ENCODE assay signal across 9 mouse cellular contexts in genomic region chr11:97695712-97696401, GRCm38 (mm10). TPM values are rescaled to one million over a fixed set of nuclear protein-coding genes. Genes with fewer than 3 reads are reported as not detected.
DNase-seq lines count a peak whose midpoint lies in the region; ATAC-seq lines count a peak whose summit lies in the region.
"Had no signal": no experiment of that assay in that cellular context is flagged by ENCODE, and none has a peak within 500 bp of the region (broad histone marks: within the 10 kb centered on the region; RNA-seq: fewer than 3 reads in every experiment).

No protein-coding gene starts in this region.

- no peak for DNase-seq in heart, postnatal 25 days (ENCODE audit: low spot score)
- peak; percentile 60 for DNase-seq in ES-CJ7 (ENCODE audit: low read depth, low spot score)
- DNase-seq in embryo, embryonic 11 days: no peak
- no peak for DNase-seq in adrenal gland, adult 2 months
- no peak for DNase-seq in Muller cell, postnatal 12 days (ENCODE audit: inconsistent ontology term)
- DNase-seq: gastrocnemius, postnatal 36 days had no signal

- intact Hi-C loops in heart, postnatal 25 days (cut with DNase I): no loop called here

- H3K9me3 ChIP-seq in heart, embryonic 14.5 days (ENCODE audit: control insufficient read depth, low read length): no peaks in the 10 kb centered on the region
- no peaks in the 10 kb centered on the region for H3K9me3 ChIP-seq in forebrain, embryonic 12.5 days
- H3K9me3 ChIP-seq in limb, embryonic 13.5 days: no peaks in the 10 kb centered on the region

- peaks cover 29 to 44% of the 10 kb centered on the region in 2 experiments for H3K4me1 ChIP-seq in heart, embryonic 14.5 days (ENCODE audit: control insufficient read depth in 2 of 2, insufficient read depth in 2 of 2, low read length in 2 of 2)
- peaks cover 51% of the 10 kb centered on the region for H3K4me1 ChIP-seq in forebrain, embryonic 12.5 days
- H3K4me1 ChIP-seq in limb, embryonic 13.5 days: peaks cover 53% of the 10 kb centered on the region

- no peak overlapping the region for H3K4me3 ChIP-seq in heart, embryonic 14.5 days (ENCODE audit: control insufficient read depth in 1 of 2, insufficient read depth in 1 of 2, low read depth in 1 of 2, low read length in 2 of 2)
- peak overlapping the region; percentile 26 for H3K4me3 ChIP-seq in forebrain, embryonic 12.5 days (replicated peaks)
- peak overlapping the region; percentile 5 for H3K4me3 ChIP-seq in limb, embryonic 13.5 days

- H3K4me2 ChIP-seq in heart, embryonic 14.5 days (ENCODE audit: low read length): peak overlapping the region; percentile 31
- H3K4me2 ChIP-seq in forebrain, embryonic 12.5 days: peak overlapping the region; percentile 84
- H3K4me2 ChIP-seq in limb, embryonic 13.5 days (replicated peaks): peak overlapping the region; percentile 90

- peak overlapping the region; percentile 56 for H3K9ac ChIP-seq in heart, embryonic 14.5 days (ENCODE audit: low read length)
- peak overlapping the region; percentile 48 for H3K9ac ChIP-seq in forebrain, embryonic 12.5 days
- H3K9ac ChIP-seq in limb, embryonic 13.5 days: peak overlapping the region; percentile 36; the same call in 1 of the 2 replicates

- H3K27ac ChIP-seq in heart, embryonic 14.5 days (replicated peaks in 1 of 2; ENCODE audit: control insufficient read depth in 1 of 2, insufficient read depth in 1 of 2, low read depth in 2 of 2, low read length in 2 of 2): peak overlapping the region; percentile 59 to 61
- peak overlapping the region; percentile 89 for H3K27ac ChIP-seq in forebrain, embryonic 12.5 days
- peak overlapping the region; percentile 22; the same call in 1 of the 2 replicates for H3K27ac ChIP-seq in limb, embryonic 13.5 days

- ATAC-seq in heart, embryonic 14.5 days (ENCODE audit: insufficient number of reproducible peaks, insufficient read depth, low FRiP score, low read depth): no peak
- no peak for ATAC-seq in forebrain, embryonic 12.5 days (ENCODE audit: low FRiP score)
- ATAC-seq in limb, embryonic 13.5 days (ENCODE audit: low FRiP score, low read depth): no peak

- peaks cover 25% of the 10 kb centered on the region for H3K36me3 ChIP-seq in heart, embryonic 14.5 days (ENCODE audit: control insufficient read depth, insufficient read depth, low read length)
- peaks cover 28% of the 10 kb centered on the region for H3K36me3 ChIP-seq in forebrain, embryonic 12.5 days (replicated peaks)
- peaks cover 33% of the 10 kb centered on the region for H3K36me3 ChIP-seq in limb, embryonic 13.5 days

- 55% methylated on average over 9 of the region's 9 CpGs for WGBS in heart, embryonic 14.5 days
- 15% methylated on average over 9 of the region's 9 CpGs for WGBS in forebrain, embryonic 12.5 days
- 44% methylated on average over 9 of the region's 9 CpGs for WGBS in limb, embryonic 13.5 days

- H3K27me3 ChIP-seq in heart, embryonic 14.5 days (ENCODE audit: control insufficient read depth, insufficient read depth, low read length): no peaks in the 10 kb centered on the region
- H3K27me3 ChIP-seq in forebrain, embryonic 12.5 days: no peaks in the 10 kb centered on the region
- no peaks in the 10 kb centered on the region for H3K27me3 ChIP-seq in limb, embryonic 13.5 days

RNA-seq across cellular contexts. Expression of gene Pcgf2, which starts 4.4 kb away (rescaled TPM):
- polyA plus RNA-seq in heart, embryonic 14.5 days (2014; fragmentation: Nextera tagmentation; extraction: Ambion mirVana): 12.5 and 14.5 TPM in 2 replicates
- 1 to 10 TPM; 6.2 to 6.4 TPM for total RNA-seq in heart, postnatal 25 days (2021)
- 24.2 TPM in 2 replicates for polyA plus RNA-seq in forebrain, embryonic 12.5 days (2016; fragmentation: Nextera tagmentation; extraction: Ambion mirVana)
- 20.7 and 21.3 TPM in 2 replicates for polyA plus RNA-seq in limb, embryonic 13.5 days (2015; fragmentation: Nextera tagmentation; extraction: Ambion mirVana)
- total RNA-seq in adrenal gland, adult 2 months (2021): 10 to 100 TPM; 19.8 to 26.1 TPM
- 89.5 and 107 TPM in 2 replicates for polyA plus RNA-seq in adrenal gland, adult 2 months (2012; rRNA removed)

RNA-seq across cellular contexts. Expression of gene Psmb3, which starts 7.3 kb away (rescaled TPM):
- 430 and 441 TPM in 2 replicates for polyA plus RNA-seq in heart, embryonic 14.5 days (2014; fragmentation: Nextera tagmentation; extraction: Ambion mirVana)
- 100 to 1,000 TPM; 150 to 151 TPM for total RNA-seq in heart, postnatal 25 days (2021)
- 457 TPM in 2 replicates for polyA plus RNA-seq in forebrain, embryonic 12.5 days (2016; fragmentation: Nextera tagmentation; extraction: Ambion mirVana)
- polyA plus RNA-seq in limb, embryonic 13.5 days (2015; fragmentation: Nextera tagmentation; extraction: Ambion mirVana): 490 and 497 TPM in 2 replicates
- total RNA-seq in adrenal gland, adult 2 months (2021): 100 to 1,000 TPM; 224 to 239 TPM
- polyA plus RNA-seq in adrenal gland, adult 2 months (2012; rRNA removed): 247 and 261 TPM in 2 replicates

RNA-seq across cellular contexts. Expression of gene Cisd3, which starts 10.2 kb away (rescaled TPM):
- polyA plus RNA-seq in heart, embryonic 14.5 days (2014; fragmentation: Nextera tagmentation; extraction: Ambion mirVana): 52.6 and 63.2 TPM in 2 replicates
- 100 to 1,000 TPM; 145 to 155 TPM for total RNA-seq in heart, postnatal 25 days (2021)
- 13.2 and 14.9 TPM in 2 replicates for polyA plus RNA-seq in forebrain, embryonic 12.5 days (2016; fragmentation: Nextera tagmentation; extraction: Ambion mirVana)
- polyA plus RNA-seq in limb, embryonic 13.5 days (2015; fragmentation: Nextera tagmentation; extraction: Ambion mirVana): 11.2 and 13.5 TPM in 2 replicates
- 100 to 1,000 TPM; 183 to 265 TPM for total RNA-seq in adrenal gland, adult 2 months (2021)
- 61.6 and 66.4 TPM in 2 replicates for polyA plus RNA-seq in adrenal gland, adult 2 months (2012; rRNA removed)

RNA-seq across cellular contexts. Expression of gene Mllt6, which starts 32.6 kb away (rescaled TPM):
- 3.2 and 3.3 TPM in 2 replicates for polyA plus RNA-seq in heart, embryonic 14.5 days (2014; fragmentation: Nextera tagmentation; extraction: Ambion mirVana)
- total RNA-seq in heart, postnatal 25 days (2021): 10 to 100 TPM; 59.8 to 63.3 TPM
- polyA plus RNA-seq in forebrain, embryonic 12.5 days (2016; fragmentation: Nextera tagmentation; extraction: Ambion mirVana): 3.3 and 3.7 TPM in 2 replicates
- 2.9 and 3.3 TPM in 2 replicates for polyA plus RNA-seq in limb, embryonic 13.5 days (2015; fragmentation: Nextera tagmentation; extraction: Ambion mirVana)
- 10 to 100 TPM; 30.6 to 51.2 TPM for total RNA-seq in adrenal gland, adult 2 months (2021)
- 73.0 and 85.8 TPM in 2 replicates for polyA plus RNA-seq in adrenal gland, adult 2 months (2012; rRNA removed)

RNA-seq across cellular contexts. Expression of gene Pip4k2b, which starts 48.6 kb away (rescaled TPM):
- polyA plus RNA-seq in heart, embryonic 14.5 days (2014; fragmentation: Nextera tagmentation; extraction: Ambion mirVana): 0.80 and 1.1 TPM in 2 replicates
- total RNA-seq in heart, postnatal 25 days (2021): 10 to 100 TPM; 20.2 to 21.1 TPM
- polyA plus RNA-seq in forebrain, embryonic 12.5 days (2016; fragmentation: Nextera tagmentation; extraction: Ambion mirVana): 2.7 and 2.8 TPM in 2 replicates
- 2.8 and 3.3 TPM in 2 replicates for polyA plus RNA-seq in limb, embryonic 13.5 days (2015; fragmentation: Nextera tagmentation; extraction: Ambion mirVana)
- total RNA-seq in adrenal gland, adult 2 months (2021): 10 to 100 TPM; 26.9 to 27.2 TPM
- 12.8 and 14.7 TPM in 2 replicates for polyA plus RNA-seq in adrenal gland, adult 2 months (2012; rRNA removed)

Comparison
In these comparisons a context has a peak if more than half of its experiments do, and no peak if none do; other contexts are left out.
1. H3K27ac ChIP-seq: peak in every context shown above with its lines; median percentile 89 in forebrain, embryonic 12.5 days; 60 in heart, embryonic 14.5 days; 22 in limb, embryonic 13.5 days.
2. H3K4me2 ChIP-seq: peak in every context shown above with its lines; median percentile 90 in limb, embryonic 13.5 days; 84 in forebrain, embryonic 12.5 days; 31 in heart, embryonic 14.5 days.
3. H3K4me3 ChIP-seq: peak in forebrain, embryonic 12.5 days (single experiment) and limb, embryonic 13.5 days (single experiment); none in heart, embryonic 14.5 days (0 of 2).
4. Peak in every context shown above with its lines, with median percentiles within 50 percentile points of each other: H3K9ac ChIP-seq.